Mouse (Mus musculus) cortical plate, adult 2 months (tissue): ENCODE measurements around the gene Bax.

ENCODE experiments used
- CTCF ChIP-seq: fragments of 200-500 bp; IDR thresholded peaks from 2 replicates; pipeline ENCODE4 v1.5.1; 2011; ENCODE audit warnings: mild to moderate bottlenecking, control low read depth, low read length; ENCODE audit not compliant: insufficient read depth; ENCODE audit errors: extremely low read depth
- POLR2A ChIP-seq: fragments of 200-500 bp; IDR thresholded peaks from 2 replicates; pipeline ENCODE4 v1.6.1; 2011; ENCODE audit warnings: mild to moderate bottlenecking, low read length, control low read depth; ENCODE audit not compliant: insufficient read depth; ENCODE audit errors: extremely low read depth

GRCm38 (mm10) chr7:45434203-45435015, 32.3 kb downstream of the Bax start, which contains the start of gene Gys1:
- TF ChIP-seq CTCF (peak; percentile 74), POLR2A (peak; percentile 51; the same call in 1 of the 2 replicates)
